Mouse (Mus musculus): ENCODE data around the gene H2-DMb2.

GRCm38 (mm10) chr17:34127475-34127874 is 15.6 kb upstream of the H2-DMb2 start:
- TF ChIP-seq CTCF (IDR thresholded peaks at IDR 0.05; ENCODE audit: low read depth) (no peak), EP300 (IDR thresholded peaks at IDR 0.05; ENCODE audit: low read depth) (no peak)
